Mouse (Mus musculus) forebrain, embryonic 12.5 days (tissue): Measurements from ENCODE around the gene Tedc1. TPM values are rescaled to one million over a fixed set of nuclear protein-coding genes. Genes with fewer than 3 reads are reported as not detected.

Experiments used
- ATAC-seq: fragments of 200-750 bp; cut with Nextera tagmentation; 2 replicates; pipeline ENCODE4 v1.8.0; 2017; ENCODE audit warnings: moderate TSS enrichment; ENCODE audit not compliant: low FRiP score
- H3K27ac ChIP-seq: fragments of 300-500 bp; sonication (generic); 2 replicates; pipeline ENCODE4 v1.5.1; 2016; ENCODE audit warnings: mild to moderate bottlenecking
- H3K27me3 ChIP-seq: fragments of 300-500 bp; sonication (generic); 2 replicates; pipeline ENCODE4 v1.6.1; 2016; ENCODE audit warnings: mild to moderate bottlenecking
- H3K36me3 ChIP-seq: fragments of 300-500 bp; sonication (generic); replicated peaks from 2 replicates; pipeline ENCODE4 v1.6.1; 2016; ENCODE audit warnings: mild to moderate bottlenecking
- H3K4me1 ChIP-seq: fragments of 300-500 bp; sonication (generic); 2 replicates; pipeline ENCODE4 v1.6.1; 2016
- H3K4me2 ChIP-seq: fragments of 300-500 bp; sonication (generic); 2 replicates; pipeline ENCODE4 v1.6.1; 2016; ENCODE audit warnings: mild to moderate bottlenecking, moderate library complexity
- H3K4me3 ChIP-seq: fragments of 300-500 bp; sonication (generic); replicated peaks from 2 replicates; pipeline ENCODE4 v1.5.1; 2016; ENCODE audit warnings: mild to moderate bottlenecking
- H3K9ac ChIP-seq: fragments of 300-500 bp; sonication (generic); 2 replicates; pipeline ENCODE4 v1.6.1; 2016; ENCODE audit warnings: mild to moderate bottlenecking
- H3K9me3 ChIP-seq: fragments of 300-500 bp; sonication (generic); 2 replicates; pipeline ENCODE4 v1.6.1; 2016
- WGBS: fragments of 180-500 bp; shearing (Covaris S2); methylation state at CpG from one replicate; pipeline ENCODE4 v1.1.7; 2016; 5-methylcytosine and 5-hydroxymethylcytosine counted together
- polyA plus RNA-seq: library from polyadenylated mRNA; unstranded; fragments of >200 nt; fragmentation: Nextera tagmentation; extraction: Ambion mirVana; gene quantifications from 2 replicates; pipeline ENCODE4 v1.2.1, GENCODE M21; 2016

The Tedc1 gene
- polyA plus RNA-seq, 1 experiment from 2014 or later, result 48.3 TPM

GRCm38 (mm10) chr12:113150591-113150990 is 5.6 kb upstream of the Tedc1 start:
- H3K9ac ChIP-seq, result no peak overlapping the region
- peaks cover 4% of the 10 kb centered on the region for H3K36me3 ChIP-seq
- no peaks in the 10 kb centered on the region for H3K9me3 ChIP-seq
- no peak overlapping the region for H3K4me2 ChIP-seq
- H3K4me3 ChIP-seq, result no peak overlapping the region
- peaks cover 77% of the 10 kb centered on the region for H3K27me3 ChIP-seq
- 89% methylated on average over 4 of the region's 4 CpGs for WGBS
- H3K4me1 ChIP-seq, result peaks cover 41% of the 10 kb centered on the region
- ATAC-seq, result no peak
- H3K27ac ChIP-seq, result no peak overlapping the region

- Histone ChIP-seq H3K27me3 (peaks cover 73% of the 10 kb centered on the region), H3K4me3 (0 out of 2 replicates have a peak overlapping the region, but pooled peaks have one; percentile 44), H3K9ac (no peak overlapping the region), H3K9me3 (no peaks in the 10 kb centered on the region), H3K4me1 (peaks cover 41% of the 10 kb centered on the region), H3K27ac (no peak overlapping the region), H3K4me2 (no peak overlapping the region), H3K36me3 (no peaks in the 10 kb centered on the region)
- ATAC-seq, result no peak
- 87% methylated on average over 8 of the region's 8 CpGs for WGBS
Measured at GRCm38 (mm10) chr12:113151046-113151445, 5.2 kb upstream of the Tedc1 start.

- ATAC-seq, result no peak
- no peaks in the 10 kb centered on the region for H3K9me3 ChIP-seq
- H3K9ac ChIP-seq, result peak overlapping the region; percentile 56
- H3K4me2 ChIP-seq, result peak overlapping the region; percentile 78
- peak overlapping the region; percentile 44 for H3K4me3 ChIP-seq
- peaks cover 72% of the 10 kb centered on the region for H3K27me3 ChIP-seq
- no peak overlapping the region for H3K27ac ChIP-seq
- WGBS, result 1% methylated on average over 35 of the region's 36 CpGs
- peaks cover 37% of the 10 kb centered on the region for H3K4me1 ChIP-seq
- no peaks in the 10 kb centered on the region for H3K36me3 ChIP-seq
Measured at GRCm38 (mm10) chr12:113151661-113152271, 4.5 kb upstream of the Tedc1 start.

GRCm38 (mm10) chr12:113152272-113152661 is 4.0 kb upstream of the Tedc1 start:
- Histone ChIP-seq H3K9ac (peak overlapping the region; percentile 56), H3K27me3 (peaks cover 67% of the 10 kb centered on the region), H3K36me3 (no peaks in the 10 kb centered on the region), H3K4me2 (peak overlapping the region; percentile 78), H3K9me3 (no peaks in the 10 kb centered on the region), H3K4me1 (peaks cover 38% of the 10 kb centered on the region), H3K4me3 (peak overlapping the region; percentile 44), H3K27ac (no peak overlapping the region)
- 29% methylated on average over 19 of the region's 19 CpGs for WGBS
- ATAC-seq, result no peak

GRCm38 (mm10) chr12:113152991-113153525 is 3.2 kb upstream of the Tedc1 start:
- Histone ChIP-seq H3K4me2 (no peak overlapping the region), H3K36me3 (no peaks in the 10 kb centered on the region), H3K9me3 (no peaks in the 10 kb centered on the region), H3K4me1 (peaks cover 41% of the 10 kb centered on the region), H3K27ac (no peak overlapping the region), H3K9ac (no peak overlapping the region), H3K27me3 (peaks cover 59% of the 10 kb centered on the region), H3K4me3 (no peak overlapping the region)
- 82% methylated on average over 6 of the region's 6 CpGs for WGBS
- no peak for ATAC-seq

GRCm38 (mm10) chr12:113153971-113154370 is 2.2 kb upstream of the Tedc1 start:
- Histone ChIP-seq H3K36me3 (no peaks in the 10 kb centered on the region), H3K4me1 (peaks cover 37% of the 10 kb centered on the region), H3K27me3 (peaks cover 52% of the 10 kb centered on the region), H3K9ac (no peak overlapping the region), H3K4me3 (no peak overlapping the region), H3K9me3 (no peaks in the 10 kb centered on the region), H3K4me2 (no peak overlapping the region), H3K27ac (no peak overlapping the region)
- no peak for ATAC-seq
- WGBS, result 90% methylated on average over 7 of the region's 7 CpGs

- peak overlapping the region; percentile 67 for H3K4me2 ChIP-seq
- peak overlapping the region; percentile 44; the same call in 1 of the 2 replicates for H3K9ac ChIP-seq
- peaks cover 33% of the 10 kb centered on the region for H3K4me1 ChIP-seq
- no peak overlapping the region for H3K27ac ChIP-seq
- 76% methylated on average over 6 of the region's 6 CpGs for WGBS
- peaks cover 52% of the 10 kb centered on the region for H3K27me3 ChIP-seq
- no peaks in the 10 kb centered on the region for H3K9me3 ChIP-seq
- 0 out of 2 replicates have a peak, but pooled peaks cover under 1% of the 10 kb centered on the region for H3K36me3 ChIP-seq
- H3K4me3 ChIP-seq, result peak overlapping the region; percentile 67; the same call in 1 of the 2 replicates
- ATAC-seq, result no peak
Measured at GRCm38 (mm10) chr12:113154747-113155075, 1.5 kb upstream of the Tedc1 start.

- WGBS, result 4% methylated on average over 32 of the region's 32 CpGs
- Histone ChIP-seq H3K4me1 (peaks cover 33% of the 10 kb centered on the region), H3K27ac (no peak overlapping the region; the same call in 1 of the 2 replicates), H3K4me3 (peak overlapping the region; percentile 67), H3K36me3 (peaks cover 5% of the 10 kb centered on the region; the same call in 1 of the 2 replicates), H3K9ac (peak overlapping the region; percentile 44; the same call in 1 of the 2 replicates), H3K9me3 (no peaks in the 10 kb centered on the region), H3K4me2 (peak overlapping the region; percentile 67), H3K27me3 (peaks cover 47% of the 10 kb centered on the region)
- peak; percentile 7; the same call in 1 of the 2 replicates for ATAC-seq
Measured at GRCm38 (mm10) chr12:113155076-113155771, 997 bp upstream of the Tedc1 start.

GRCm38 (mm10) chr12:113156540-113156929 is 314 bp downstream of the Tedc1 start:
- Histone ChIP-seq H3K36me3 (peaks cover 8% of the 10 kb centered on the region), H3K4me1 (peaks cover 31% of the 10 kb centered on the region), H3K9me3 (no peaks in the 10 kb centered on the region), H3K4me3 (peak overlapping the region; percentile 67), H3K9ac (peak overlapping the region; percentile 72), H3K27ac (peak overlapping the region; percentile 42; the same call in 1 of the 2 replicates), H3K4me2 (peak overlapping the region; percentile 91), H3K27me3 (peaks cover 34% of the 10 kb centered on the region)
- under 1% methylated on average over 23 of the region's 23 CpGs for WGBS
- no peak for ATAC-seq

- Histone ChIP-seq H3K27ac (no peak overlapping the region), H3K4me3 (peak overlapping the region; percentile 67), H3K4me1 (peaks cover 26% of the 10 kb centered on the region), H3K36me3 (peaks cover 13% of the 10 kb centered on the region), H3K9ac (peak overlapping the region; percentile 72), H3K9me3 (no peaks in the 10 kb centered on the region), H3K4me2 (peak overlapping the region; percentile 91), H3K27me3 (peaks cover 29% of the 10 kb centered on the region)
- 31% methylated on average over 8 of the region's 8 CpGs for WGBS
- no peak for ATAC-seq
Measured at GRCm38 (mm10) chr12:113157002-113157401, 781 bp downstream of the Tedc1 start.

GRCm38 (mm10) chr12:113157521-113157920 is 1.3 kb downstream of the Tedc1 start:
- H3K4me1 ChIP-seq, result peaks cover 22% of the 10 kb centered on the region
- ATAC-seq, result no peak
- peak overlapping the region; percentile 67 for H3K4me3 ChIP-seq
- H3K36me3 ChIP-seq, result peaks cover 18% of the 10 kb centered on the region
- no peak overlapping the region for H3K27ac ChIP-seq
- 95% methylated on average over 8 of the region's 8 CpGs for WGBS
- H3K27me3 ChIP-seq, result peaks cover 24% of the 10 kb centered on the region
- peak overlapping the region; percentile 72; the same call in 1 of the 2 replicates for H3K9ac ChIP-seq
- H3K4me2 ChIP-seq, result peak overlapping the region; percentile 91
- H3K9me3 ChIP-seq, result no peaks in the 10 kb centered on the region

- H3K4me1 ChIP-seq, result peaks cover 22% of the 10 kb centered on the region
- H3K4me3 ChIP-seq, result no peak overlapping the region
- peaks cover 20% of the 10 kb centered on the region for H3K27me3 ChIP-seq
- no peak overlapping the region for H3K4me2 ChIP-seq
- no peak overlapping the region for H3K9ac ChIP-seq
- ATAC-seq, result no peak
- no peaks in the 10 kb centered on the region for H3K9me3 ChIP-seq
- H3K27ac ChIP-seq, result no peak overlapping the region
- H3K36me3 ChIP-seq, result peaks cover 23% of the 10 kb centered on the region
- 91% methylated on average over 8 of the region's 8 CpGs for WGBS
Measured at GRCm38 (mm10) chr12:113157971-113158370, 1.8 kb downstream of the Tedc1 start.
